Mouse (Mus musculus): ENCODE data around the gene 4933411K16Rik. TPM values are rescaled to one million over a fixed set of nuclear protein-coding genes. Genes with fewer than 3 reads are reported as not detected.

4933411K16Rik gene
- polyA plus RNA-seq, 1 experiment from 2014 or later, result not detected

DNA sequence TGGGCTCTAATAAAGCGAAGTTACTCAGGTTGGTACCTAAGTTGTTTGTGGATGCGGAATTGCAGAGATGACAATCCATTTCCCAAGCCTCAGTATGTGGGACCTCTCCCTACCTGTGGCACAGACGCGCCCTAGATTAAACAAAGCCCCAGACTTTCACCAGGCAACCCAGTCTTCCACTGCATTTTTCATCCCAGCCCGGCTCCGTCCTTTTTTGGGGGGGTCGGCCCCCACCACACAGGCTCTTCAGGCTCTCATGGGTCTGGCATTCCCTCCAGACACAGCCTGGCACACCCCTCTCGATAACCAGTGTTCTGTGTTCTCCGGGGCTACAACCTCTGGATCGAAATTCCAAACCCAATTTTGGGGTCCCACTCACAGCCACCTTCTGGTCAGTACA is 33.6 kb downstream of the 4933411K16Rik start:
- H3K27ac ChIP-seq, result no peak overlapping the region
- 10% methylated on average over 10 of the region's 10 CpGs for WGBS

DNA sequence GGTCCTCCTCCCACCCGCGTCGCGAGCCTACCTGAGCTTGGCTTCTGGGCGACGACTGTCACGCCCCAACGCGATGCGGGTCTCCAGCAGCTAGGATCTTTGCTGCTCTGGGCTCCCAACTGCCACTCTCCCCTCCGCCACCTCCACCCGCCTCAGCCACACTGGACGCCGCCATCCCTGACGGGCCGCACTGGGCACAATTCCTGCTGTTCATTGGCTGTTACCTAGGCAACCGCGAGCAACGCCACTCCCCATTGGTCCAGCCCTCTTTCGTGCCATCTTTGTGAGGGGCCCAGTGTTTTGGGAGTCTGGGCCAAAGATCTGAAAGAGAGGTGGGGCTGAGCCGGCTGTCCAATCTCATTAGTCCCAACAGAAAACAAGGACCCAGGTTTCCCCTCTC is 34.1 kb downstream of the 4933411K16Rik start, which contains the start of gene Morn4:
Morn4 (minus strand) TSS at position 192 of the 400 bp plus-strand sequence.
- ATAC-seq (ENCODE audit: insufficient read depth, low FRiP score, low read depth), result peak; percentile 49
- no peaks in the 10 kb centered on the region for H3K27me3 ChIP-seq (replicated peaks)
- WGBS, result under 1% methylated on average over 21 of the region's 21 CpGs
- H3K9ac ChIP-seq, result peak within 1 kb of the TSS; percentile 46
- H3K36me3 ChIP-seq, result no peaks in the 10 kb centered on the region
- H3K4me1 ChIP-seq, result peaks cover 16% of the 10 kb centered on the region
- H3K9me3 ChIP-seq, result no peaks in the 10 kb centered on the region
- no peak within 1 kb of the TSS for H3K27ac ChIP-seq
- peak within 1 kb of the TSS; percentile 92 for H3K4me2 ChIP-seq
- peak within 1 kb of the TSS; percentile 70 for H3K4me3 ChIP-seq (replicated peaks)

More for the DNA sequence above, 33.6 kb downstream of the 4933411K16Rik start:
- no peaks in the 10 kb centered on the region for H3K9me3 ChIP-seq
- ATAC-seq (ENCODE audit: insufficient read depth, low FRiP score, low read depth), result no peak
- peak overlapping the region; percentile 70 for H3K4me3 ChIP-seq (replicated peaks)
- H3K9ac ChIP-seq, result peak overlapping the region; percentile 46
- no peaks in the 10 kb centered on the region for H3K36me3 ChIP-seq
- H3K4me1 ChIP-seq, result peaks cover 11% of the 10 kb centered on the region; the same call in 1 of the 2 replicates
- H3K27me3 ChIP-seq (replicated peaks), result no peaks in the 10 kb centered on the region
- peak overlapping the region; percentile 92 for H3K4me2 ChIP-seq

DNA sequence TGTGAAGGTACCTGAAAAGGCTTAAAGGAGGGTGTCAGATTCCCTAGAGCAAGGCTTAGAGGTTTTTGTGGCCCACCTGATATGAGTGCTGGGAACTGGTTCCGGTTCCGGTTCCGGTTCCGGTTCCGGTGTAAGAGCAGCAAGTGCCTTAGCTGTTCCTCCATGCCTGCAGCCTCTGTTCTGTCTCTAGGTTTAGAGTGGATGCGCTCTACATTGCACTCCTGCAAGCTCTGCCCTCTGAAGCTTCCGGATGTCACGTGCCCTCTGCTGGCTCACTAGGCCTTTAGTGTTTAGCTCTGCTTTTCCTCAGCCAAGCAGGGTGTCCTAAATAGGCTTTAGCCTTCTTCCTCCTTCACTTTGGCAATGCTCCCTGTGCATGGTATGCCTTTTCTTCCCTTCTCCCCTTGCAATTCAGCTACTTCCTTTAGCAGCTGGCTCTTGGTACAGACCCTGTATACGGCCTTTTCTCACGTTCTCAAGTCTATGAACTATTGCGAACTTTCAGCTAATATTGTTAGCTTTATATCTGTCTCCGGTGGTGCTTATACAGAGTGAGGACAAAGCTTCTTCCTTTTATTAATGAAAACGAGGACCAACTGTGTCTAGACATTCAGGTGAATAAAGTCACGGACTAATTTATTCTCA is 37.2 kb downstream of the 4933411K16Rik start:
- no peaks in the 10 kb centered on the region for H3K9me3 ChIP-seq
- no peaks in the 10 kb centered on the region for H3K27me3 ChIP-seq (replicated peaks)
- H3K36me3 ChIP-seq, result peaks cover 6% of the 10 kb centered on the region; the same call in 1 of the 2 replicates
- no peak overlapping the region for H3K9ac ChIP-seq
- H3K4me3 ChIP-seq (replicated peaks), result peak overlapping the region; percentile 73; the same call in 1 of the 2 replicates
- 21% methylated on average over 14 of the region's 14 CpGs for WGBS
- ATAC-seq (ENCODE audit: insufficient read depth, low FRiP score, low read depth), result no peak
- peak overlapping the region; percentile 76 for H3K4me2 ChIP-seq
- H3K27ac ChIP-seq, result peak overlapping the region; percentile 87
- H3K4me1 ChIP-seq, result peaks cover 21% of the 10 kb centered on the region

DNA sequence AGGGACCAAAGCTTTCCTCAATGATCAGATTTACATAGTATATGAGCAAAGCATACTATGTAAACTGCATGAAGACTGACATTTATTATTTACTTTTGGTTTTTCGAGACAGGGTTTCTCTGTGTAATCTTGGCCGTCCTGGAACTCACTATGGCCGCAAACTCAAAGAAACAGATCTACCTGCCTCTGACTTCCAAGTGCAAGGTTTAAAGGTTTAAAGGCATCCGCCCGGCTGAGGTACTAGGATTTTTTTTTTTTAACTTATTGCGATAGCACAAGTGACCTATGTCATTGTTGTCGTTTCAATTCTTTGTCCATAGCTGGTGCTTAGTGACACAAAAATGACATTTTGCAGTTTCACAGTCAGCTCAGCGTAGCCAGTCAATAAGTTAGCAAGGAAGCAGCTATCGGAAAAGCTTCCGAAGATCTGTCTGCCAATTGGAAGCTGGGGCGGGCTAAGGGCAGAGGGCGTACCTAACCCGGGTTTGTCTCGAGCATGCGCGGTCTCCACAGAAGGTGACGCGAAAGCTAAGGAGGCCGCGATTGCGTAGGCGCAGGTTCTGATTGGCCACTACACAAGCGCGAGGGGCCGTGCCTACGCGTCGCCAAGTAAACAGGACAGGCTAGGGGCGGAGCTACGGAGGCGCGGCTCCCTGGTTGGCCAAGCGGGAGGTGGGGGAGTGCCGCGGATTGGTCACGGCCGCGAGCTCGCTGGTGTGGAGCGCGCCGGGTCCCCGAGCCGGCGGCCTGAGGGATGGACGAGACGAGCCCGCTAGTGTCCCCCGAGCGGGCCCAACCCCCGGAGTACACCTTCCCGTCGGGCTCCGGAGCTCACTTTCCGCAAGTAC is 37.9 kb downstream of the 4933411K16Rik start, which contains the start of gene Pi4k2a:
Pi4k2a (plus strand) TSS at position 723 of the 848 bp plus-strand sequence.
- WGBS, result under 1% methylated on average over 55 of the region's 55 CpGs
- peaks cover 21% of the 10 kb centered on the region for H3K4me1 ChIP-seq
- peaks cover 6% of the 10 kb centered on the region; the same call in 1 of the 2 replicates for H3K36me3 ChIP-seq
- H3K9ac ChIP-seq, result peak within 1 kb of the TSS; percentile 54
- peak within 1 kb of the TSS; percentile 92 for H3K27ac ChIP-seq
- peak within 1 kb of the TSS; percentile 73 for H3K4me3 ChIP-seq (replicated peaks)
- H3K27me3 ChIP-seq (replicated peaks), result no peaks in the 10 kb centered on the region
- ATAC-seq (ENCODE audit: insufficient read depth, low FRiP score, low read depth), result peak; percentile 98
- H3K9me3 ChIP-seq, result no peaks in the 10 kb centered on the region
- H3K4me2 ChIP-seq, result peak within 1 kb of the TSS; percentile 76

DNA sequence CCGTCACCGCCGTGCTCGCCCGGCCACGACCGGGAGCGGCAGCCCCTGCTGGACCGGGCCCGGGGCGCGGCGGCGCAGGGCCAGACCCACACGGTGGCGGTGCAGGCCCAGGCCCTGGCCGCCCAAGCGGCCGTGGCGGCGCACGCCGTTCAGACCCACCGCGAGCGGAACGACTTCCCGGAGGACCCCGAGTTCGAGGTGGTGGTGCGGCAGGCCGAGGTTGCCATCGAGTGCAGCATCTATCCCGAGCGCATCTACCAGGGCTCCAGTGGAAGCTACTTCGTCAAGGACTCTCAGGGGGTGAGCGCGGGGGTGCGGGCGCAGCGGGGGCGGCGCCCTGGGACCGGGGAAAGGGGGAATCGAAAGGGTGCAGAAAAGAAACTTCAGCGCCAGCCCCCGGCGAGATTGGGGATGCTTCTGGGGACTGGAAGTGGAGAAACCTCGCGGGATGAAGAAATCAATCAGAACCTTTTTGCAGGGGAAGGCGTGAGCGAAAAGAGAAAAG is 38.6 kb downstream of the 4933411K16Rik start:
- WGBS, result under 1% methylated on average over 51 of the region's 52 CpGs
- H3K9me3 ChIP-seq, result no peaks in the 10 kb centered on the region

DNA sequence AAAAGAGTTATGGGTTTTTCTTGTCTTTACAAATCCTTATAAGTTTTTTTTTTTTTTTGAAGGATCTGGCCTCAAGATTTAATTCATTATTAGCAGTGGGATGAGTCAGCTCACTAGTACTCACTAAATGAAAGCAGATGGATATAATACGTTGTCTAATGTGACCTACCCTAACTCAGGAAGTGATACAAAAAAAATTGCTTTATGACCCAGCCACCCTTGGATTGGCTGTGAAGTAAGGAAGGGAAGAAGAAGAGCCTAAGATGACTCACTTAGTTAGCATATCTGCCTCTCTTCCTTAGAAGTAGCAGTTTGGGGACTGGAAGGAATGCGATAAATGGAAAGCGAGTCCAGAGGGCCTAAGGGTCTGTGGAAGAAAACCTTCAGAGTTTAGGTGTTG is 47.4 kb downstream of the 4933411K16Rik start:
- no peak overlapping the region for H3K9ac ChIP-seq
- no peaks in the 10 kb centered on the region for H3K9me3 ChIP-seq
- 80% methylated on average over 3 of the region's 3 CpGs for WGBS
- H3K4me1 ChIP-seq, result no peaks in the 10 kb centered on the region
- ATAC-seq (ENCODE audit: insufficient read depth, low FRiP score, low read depth), result no peak
- H3K27me3 ChIP-seq (replicated peaks), result no peaks in the 10 kb centered on the region
- H3K36me3 ChIP-seq, result peaks cover 11% of the 10 kb centered on the region; the same call in 1 of the 2 replicates
- no peak overlapping the region for H3K4me2 ChIP-seq
- H3K27ac ChIP-seq, result no peak overlapping the region
- no peak overlapping the region for H3K4me3 ChIP-seq (replicated peaks)

More for the DNA sequence above, 38.6 kb downstream of the 4933411K16Rik start:
- peak; percentile 48 for ATAC-seq (ENCODE audit: insufficient read depth, low FRiP score, low read depth)
- Histone ChIP-seq H3K9ac (peak overlapping the region; percentile 54), H3K4me2 (peak overlapping the region; percentile 76), H3K27me3 (replicated peaks) (no peaks in the 10 kb centered on the region), H3K36me3 (peaks cover 6% of the 10 kb centered on the region; the same call in 1 of the 2 replicates), H3K4me3 (replicated peaks) (peak overlapping the region; percentile 73), H3K4me1 (peaks cover 18% of the 10 kb centered on the region), H3K27ac (peak overlapping the region; percentile 92)

Other genes with a start within 250 kb of the 4933411K16Rik start
- gene Frat1, start 222.3 kb upstream of the 4933411K16Rik start, polyA plus RNA-seq (2015; fragmentation: Nextera tagmentation; extraction: Ambion mirVana), result 12.3 and 14.1 TPM in 2 replicates
- 6.9 and 9.0 TPM in 2 replicates for gene Frat2, start 204.1 kb upstream of the 4933411K16Rik start, polyA plus RNA-seq (2015; fragmentation: Nextera tagmentation; extraction: Ambion mirVana)
- gene Rrp12, start 156.1 kb upstream of the 4933411K16Rik start, polyA plus RNA-seq (2015; fragmentation: Nextera tagmentation; extraction: Ambion mirVana), result 13.7 and 14.2 TPM in 2 replicates
- 626 and 677 TPM in 2 replicates for gene Pgam1, start 140.3 kb upstream of the 4933411K16Rik start, polyA plus RNA-seq (2015; fragmentation: Nextera tagmentation; extraction: Ambion mirVana)
- 70.3 and 75.3 TPM in 2 replicates for gene Exosc1, start 118.8 kb upstream of the 4933411K16Rik start, polyA plus RNA-seq (2015; fragmentation: Nextera tagmentation; extraction: Ambion mirVana)
- 73.4 and 82.2 TPM in 2 replicates for gene Zdhhc16, start 118.8 kb upstream of the 4933411K16Rik start, polyA plus RNA-seq (2015; fragmentation: Nextera tagmentation; extraction: Ambion mirVana)
- 28.2 and 32.1 TPM in 2 replicates for gene Mms19, start 71.1 kb upstream of the 4933411K16Rik start, polyA plus RNA-seq (2015; fragmentation: Nextera tagmentation; extraction: Ambion mirVana)
- 14.1 and 16.6 TPM in 2 replicates for gene Ubtd1, start 70.5 kb upstream of the 4933411K16Rik start, polyA plus RNA-seq (2015; fragmentation: Nextera tagmentation; extraction: Ambion mirVana)
- gene Ankrd2, start 16.2 kb upstream of the 4933411K16Rik start, polyA plus RNA-seq (2015; fragmentation: Nextera tagmentation; extraction: Ambion mirVana), result 0.32 and 0.40 TPM in 2 replicates
- 2.3 and 4.0 TPM in 2 replicates for gene Hoga1, start 6.6 kb upstream of the 4933411K16Rik start, polyA plus RNA-seq (2015; fragmentation: Nextera tagmentation; extraction: Ambion mirVana)
- 14.5 and 18.1 TPM in 2 replicates for gene Morn4, start 34.1 kb downstream of the 4933411K16Rik start, polyA plus RNA-seq (2015; fragmentation: Nextera tagmentation; extraction: Ambion mirVana)
- gene Pi4k2a, start 38.2 kb downstream of the 4933411K16Rik start, polyA plus RNA-seq (2015; fragmentation: Nextera tagmentation; extraction: Ambion mirVana), result 22.0 and 24.0 TPM in 2 replicates
- gene Avpi1, start 76.8 kb downstream of the 4933411K16Rik start, polyA plus RNA-seq (2015; fragmentation: Nextera tagmentation; extraction: Ambion mirVana), result 42.5 and 44.7 TPM in 2 replicates
- 19.3 and 21.0 TPM in 2 replicates for gene Marveld1, start 95.2 kb downstream of the 4933411K16Rik start, polyA plus RNA-seq (2015; fragmentation: Nextera tagmentation; extraction: Ambion mirVana)
- gene Zfyve27, start 111.7 kb downstream of the 4933411K16Rik start, polyA plus RNA-seq (2015; fragmentation: Nextera tagmentation; extraction: Ambion mirVana), result 24.6 and 25.2 TPM in 2 replicates
- gene Sfrp5, start 150.0 kb downstream of the 4933411K16Rik start, polyA plus RNA-seq (2015; fragmentation: Nextera tagmentation; extraction: Ambion mirVana), result 9.4 and 16.0 TPM in 2 replicates
- gene Golga7b, start 195.3 kb downstream of the 4933411K16Rik start, polyA plus RNA-seq (2015; fragmentation: Nextera tagmentation; extraction: Ambion mirVana), result 1.1 and 1.5 TPM in 2 replicates

Measured in stomach, embryonic 15.5 days (tissue).